Mouse (Mus musculus) kidney, postnatal 36 days (tissue): Measurements from ENCODE around the gene Dpf3.
A peak's percentile ranks its signal among the peaks of the same experiment; 100 is the strongest.

Experiments
- DNase-seq, 2 experiments: peaks; one replicate each; pipeline ENCODE4 v3.0.0; 2021 to 2022; ENCODE audit warnings: mixed read lengths in 2 of 2

Gene Dpf3

GRCm38 (mm10) chr12:83495961-83496282 is 8.4 kb upstream of the Dpf3 start:
- DNase-seq: no peak

- no peak for DNase-seq
Measured at GRCm38 (mm10) chr12:83495248-83495960, 7.9 kb upstream of the Dpf3 start.

GRCm38 (mm10) chr12:83494196-83494595 is 6.7 kb upstream of the Dpf3 start:
- DNase-seq: no peak

GRCm38 (mm10) chr12:83492808-83493207 is 5.3 kb upstream of the Dpf3 start:
- no peak for DNase-seq

- peak in 1 of 2 experiments; percentile 48 for DNase-seq
Measured at GRCm38 (mm10) chr12:83491609-83492008, 4.1 kb upstream of the Dpf3 start.

- DNase-seq: peak in 1 of 2 experiments; percentile 21
Measured at GRCm38 (mm10) chr12:83489748-83490147, 2.2 kb upstream of the Dpf3 start.

GRCm38 (mm10) chr12:83488211-83488941 is 860 bp upstream of the Dpf3 start:
- DNase-seq: peak in 1 of 2 experiments; percentile 54

- DNase-seq: peak; percentile 56 to 77
Measured at GRCm38 (mm10) chr12:83486671-83487461, 650 bp downstream of the Dpf3 start.

GRCm38 (mm10) chr12:83485911-83486670 is 1.4 kb downstream of the Dpf3 start:
- peak in 1 of 2 experiments; percentile 40 for DNase-seq

GRCm38 (mm10) chr12:83484855-83485745 is 2.4 kb downstream of the Dpf3 start:
- DNase-seq: no peak

- no peak for DNase-seq
Measured at GRCm38 (mm10) chr12:83483653-83484052, 3.9 kb downstream of the Dpf3 start.

- no peak for DNase-seq
Measured at GRCm38 (mm10) chr12:83481439-83481838, 6.1 kb downstream of the Dpf3 start.

- no peak for DNase-seq
Measured at GRCm38 (mm10) chr12:83479818-83480401, 7.6 kb downstream of the Dpf3 start.

- no peak for DNase-seq
Measured at GRCm38 (mm10) chr12:83479140-83479539, 8.4 kb downstream of the Dpf3 start.

GRCm38 (mm10) chr12:83476277-83476676 is 11.2 kb downstream of the Dpf3 start:
- no peak for DNase-seq

- DNase-seq: no peak
Measured at GRCm38 (mm10) chr12:83475419-83475818, 12.1 kb downstream of the Dpf3 start.

GRCm38 (mm10) chr12:83473987-83474600 is 13.4 kb downstream of the Dpf3 start:
- no peak for DNase-seq

GRCm38 (mm10) chr12:83471760-83472159 is 15.8 kb downstream of the Dpf3 start:
- no peak for DNase-seq

- peak in 1 of 2 experiments; percentile 16 for DNase-seq
Measured at GRCm38 (mm10) chr12:83470085-83470484, 17.4 kb downstream of the Dpf3 start.

- DNase-seq: peak; percentile 70 to 80
Measured at GRCm38 (mm10) chr12:83466508-83467430, 20.7 kb downstream of the Dpf3 start.
